Comparison of ENCODE assay signal across 30 mouse cellular contexts in genomic region chr19:37115824-37116223, GRCm38 (mm10).
DNase-seq lines count a peak whose midpoint lies in the region; ATAC-seq and TF ChIP-seq lines count a peak whose summit lies in the region.
"Had no signal": no experiment of that assay in that cellular context is flagged by ENCODE, and none has a peak within 500 bp of the region (broad histone marks: within the 10 kb centered on the region; RNA-seq: fewer than 3 reads in every experiment).

No protein-coding gene starts in this region.

- no peak overlapping the region for H3K9ac ChIP-seq in heart, embryonic 14.5 days (ENCODE audit: low read length)
- no peak overlapping the region for H3K9ac ChIP-seq in heart, embryonic 11.5 days (ENCODE audit: low read depth, low read length)
- no peak overlapping the region for H3K9ac ChIP-seq in heart, postnatal 0 days (replicated peaks; ENCODE audit: low read depth, low read length)
- H3K9ac ChIP-seq: embryonic facial prominence, embryonic 13.5 days; forebrain, embryonic 12.5 days; forebrain, embryonic 15.5 days; hindbrain, embryonic 13.5 days; intestine, embryonic 15.5 days; kidney, embryonic 15.5 days had no signal

- H3K4me2 ChIP-seq in heart, embryonic 14.5 days (ENCODE audit: low read length) = no peak overlapping the region; the same call in 1 of the 2 replicates
- no peak overlapping the region for H3K4me2 ChIP-seq in heart, embryonic 11.5 days
- H3K4me2 ChIP-seq in heart, postnatal 0 days (ENCODE audit: low read depth, low read length) = no peak overlapping the region
- H3K4me2 ChIP-seq: embryonic facial prominence, embryonic 13.5 days; forebrain, embryonic 12.5 days; forebrain, embryonic 15.5 days; hindbrain, embryonic 13.5 days; intestine, embryonic 15.5 days; kidney, embryonic 15.5 days had no signal

- H3K27ac ChIP-seq in heart, embryonic 10.5 days = no peak overlapping the region
- peak overlapping the region; percentile 52 to 77; a peak in 3 of 4 replicates for H3K27ac ChIP-seq in heart, embryonic 14.5 days (replicated peaks in 1 of 2; ENCODE audit: control insufficient read depth in 1 of 2, insufficient read depth in 1 of 2, low read depth in 2 of 2, low read length in 2 of 2)
- no peak overlapping the region for H3K27ac ChIP-seq in heart, embryonic 11.5 days (ENCODE audit: low read depth, low read length)
- H3K27ac ChIP-seq in heart, postnatal 0 days (ENCODE audit: low read depth) = peak overlapping the region; percentile 74
- H3K27ac ChIP-seq: embryonic facial prominence, embryonic 10.5 days; embryonic facial prominence, embryonic 13.5 days; forebrain, embryonic 12.5 days; forebrain, embryonic 15.5 days; hindbrain, embryonic 10.5 days; hindbrain, embryonic 13.5 days; intestine, embryonic 15.5 days; kidney, embryonic 15.5 days had no signal

- 30% methylated on average over 1 of the region's 1 CpGs for WGBS in heart, embryonic 10.5 days
- 30% methylated on average over 1 of the region's 1 CpGs for WGBS in heart, embryonic 14.5 days
- WGBS in heart, embryonic 11.5 days (ENCODE audit: insufficient replicate concordance) = 56% methylated on average over 1 of the region's 1 CpGs
- 32% methylated on average over 1 of the region's 1 CpGs for WGBS in heart, postnatal 0 days

- H3K4me1 ChIP-seq in heart, embryonic 10.5 days = peaks cover 13% of the 10 kb centered on the region
- peaks cover 7 to 19% of the 10 kb centered on the region in 2 experiments for H3K4me1 ChIP-seq in heart, embryonic 14.5 days (ENCODE audit: control insufficient read depth in 2 of 2, insufficient read depth in 2 of 2, low read length in 2 of 2)
- H3K4me1 ChIP-seq in heart, embryonic 11.5 days (ENCODE audit: control insufficient read depth, insufficient read depth, low read length) = peaks cover 4% of the 10 kb centered on the region
- peaks cover 10% of the 10 kb centered on the region for H3K4me1 ChIP-seq in heart, postnatal 0 days (ENCODE audit: control insufficient read depth, insufficient read depth)
- H3K4me1 ChIP-seq: embryonic facial prominence, embryonic 10.5 days; embryonic facial prominence, embryonic 13.5 days; forebrain, embryonic 12.5 days; forebrain, embryonic 15.5 days; hindbrain, embryonic 10.5 days; intestine, embryonic 15.5 days; kidney, embryonic 15.5 days had no signal

- no peaks in the 10 kb centered on the region for H3K27me3 ChIP-seq in heart, embryonic 10.5 days (ENCODE audit: insufficient read depth, poor library complexity, severe bottlenecking)
- no peaks in the 10 kb centered on the region for H3K27me3 ChIP-seq in heart, embryonic 14.5 days (ENCODE audit: control insufficient read depth, insufficient read depth, low read length)
- no peaks in the 10 kb centered on the region for H3K27me3 ChIP-seq in heart, embryonic 11.5 days (ENCODE audit: control insufficient read depth, insufficient read depth, low read length)
- no peaks in the 10 kb centered on the region for H3K27me3 ChIP-seq in heart, postnatal 0 days (ENCODE audit: control insufficient read depth, insufficient read depth, low read length)
- H3K27me3 ChIP-seq: embryonic facial prominence, embryonic 13.5 days; forebrain, embryonic 12.5 days; forebrain, embryonic 15.5 days; hindbrain, embryonic 13.5 days; intestine, embryonic 15.5 days; kidney, embryonic 15.5 days had no signal

- TF ChIP-seq CTCF in heart, postnatal 0 days (IDR thresholded peaks at IDR 0.05; ENCODE audit: low read depth) = no peak

- peak; percentile 50; the same call in 1 of the 2 replicates for ATAC-seq in heart, embryonic 14.5 days (ENCODE audit: insufficient number of reproducible peaks, insufficient read depth, low FRiP score, low read depth)
- no peak for ATAC-seq in heart, embryonic 11.5 days (replicated peaks; ENCODE audit: insufficient number of reproducible peaks, low FRiP score, low TSS enrichment)
- peak; percentile 76 for ATAC-seq in heart, postnatal 0 days (ENCODE audit: insufficient read depth, low read depth)
- ATAC-seq: activated CD4-positive, CD25-positive, alpha-beta regulatory T cell, adult 4 months; CD4-positive, CD25-positive, alpha-beta regulatory T cell, adult 4 months; forebrain, embryonic 15.5 days; hindbrain, embryonic 16.5 days; intestine, embryonic 15.5 days had no signal

- no peak for TF ChIP-seq EP300 in heart, postnatal 0 days (IDR thresholded peaks at IDR 0.05; ENCODE audit: low read depth)

- intact Hi-C loops in heart, postnatal 36 days (cut with DNase I) = loop anchor here (5.0 kb wide), 1 partner anchor 46 kb away; no protein-coding TSS in a partner anchor

- H3K9me3 ChIP-seq in heart, embryonic 10.5 days = no peaks in the 10 kb centered on the region
- no peaks in the 10 kb centered on the region for H3K9me3 ChIP-seq in heart, embryonic 14.5 days (ENCODE audit: control insufficient read depth, low read length)
- H3K9me3 ChIP-seq in heart, embryonic 11.5 days (replicated peaks; ENCODE audit: control insufficient read depth, low read length) = no peaks in the 10 kb centered on the region
- no peaks in the 10 kb centered on the region for H3K9me3 ChIP-seq in heart, postnatal 0 days (replicated peaks; ENCODE audit: control insufficient read depth, low read length)
- H3K9me3 ChIP-seq: embryonic facial prominence, embryonic 10.5 days; embryonic facial prominence, embryonic 13.5 days; forebrain, embryonic 12.5 days; forebrain, embryonic 15.5 days; hindbrain, embryonic 10.5 days; hindbrain, embryonic 13.5 days; intestine, embryonic 15.5 days; kidney, embryonic 15.5 days had no signal

- DNase-seq in heart, embryonic 10.5 days (ENCODE audit: low spot score) = peak; percentile 11
- no peak for DNase-seq in heart, postnatal 36 days
- peak; percentile 66 for DNase-seq in heart, postnatal 0 days (ENCODE audit: low spot score)
- no peak for DNase-seq in heart, adult 18-20 months
- no peak for DNase-seq in urinary bladder, postnatal 14 days (ENCODE audit: low spot score)
- DNase-seq: adrenal gland, adult 8-10 months; adrenal gland, postnatal 25 days; cerebellum, adult 11-12 months; cerebellum, adult 8-10 months; cerebellum, postnatal 10 days; cerebellum, postnatal 36 days; embryo, embryonic 11 days; gastrocnemius, postnatal 14 days; heart, postnatal 14 days; kidney, adult 11 months; kidney, adult 8-10 months had no signal

- no peaks in the 10 kb centered on the region for H3K36me3 ChIP-seq in heart, embryonic 10.5 days
- H3K36me3 ChIP-seq in heart, embryonic 14.5 days (ENCODE audit: control insufficient read depth, insufficient read depth, low read length) = peaks cover 9% of the 10 kb centered on the region; the same call in 1 of the 2 replicates
- H3K36me3 ChIP-seq in heart, embryonic 11.5 days (ENCODE audit: control insufficient read depth, insufficient read depth, low read length) = no peaks in the 10 kb centered on the region
- 0 out of 2 replicates have a peak, but pooled peaks cover 5% of the 10 kb centered on the region for H3K36me3 ChIP-seq in heart, postnatal 0 days (replicated peaks; ENCODE audit: control insufficient read depth, insufficient read depth, low read length)
- H3K36me3 ChIP-seq: embryonic facial prominence, embryonic 10.5 days; embryonic facial prominence, embryonic 13.5 days; forebrain, embryonic 12.5 days; forebrain, embryonic 15.5 days; hindbrain, embryonic 10.5 days; intestine, embryonic 15.5 days; kidney, embryonic 15.5 days had no signal

- H3K4me3 ChIP-seq in heart, embryonic 10.5 days = no peak overlapping the region
- H3K4me3 ChIP-seq in heart, embryonic 14.5 days (ENCODE audit: control insufficient read depth in 1 of 2, insufficient read depth in 1 of 2, low read depth in 1 of 2, low read length in 2 of 2) = no peak overlapping the region
- no peak overlapping the region for H3K4me3 ChIP-seq in heart, embryonic 11.5 days (ENCODE audit: low read depth, low read length)
- no peak overlapping the region for H3K4me3 ChIP-seq in heart, postnatal 0 days (ENCODE audit: low read depth, low read length)
- H3K4me3 ChIP-seq: embryonic facial prominence, embryonic 10.5 days; embryonic facial prominence, embryonic 13.5 days; erythroblast, embryonic 14.5 days; forebrain, embryonic 12.5 days; forebrain, embryonic 15.5 days; hindbrain, embryonic 10.5 days; hindbrain, embryonic 13.5 days; intestine, embryonic 15.5 days; kidney, embryonic 15.5 days had no signal

Comparison
In these comparisons a context has a peak if more than half of its experiments do, and no peak if none do; other contexts are left out.
1. DNase-seq: peak in heart, embryonic 10.5 days (single experiment) and heart, postnatal 0 days (single experiment); none in heart, postnatal 36 days (0 of 2), heart, adult 18-20 months (0 of 2) and urinary bladder, postnatal 14 days (single experiment).
2. H3K27ac ChIP-seq: peak in heart, embryonic 14.5 days (2 of 2) and heart, postnatal 0 days (single experiment); none in heart, embryonic 10.5 days (single experiment) and heart, embryonic 11.5 days (single experiment).